Mouse (Mus musculus) CH12.LX (cell line): ENCODE measurements around the gene Dolk.

ENCODE experiments used
- BHLHE40 ChIP-seq: IDR thresholded peaks from 2 replicates; pipeline ENCODE4 v1.6.1; 2011; ENCODE audit warnings: mild to moderate bottlenecking, low read depth, low read length, improper control_type of control experiment
- CTCF ChIP-seq, 2 experiments: IDR thresholded peaks in 1 of 2; conservative IDR thresholded peaks in 1 of 2; 2 replicates each; pipeline ENCODE4 v1.5.1; 2011 to 2012; ENCODE audit warnings: low read depth in 2 of 2, low read length in 2 of 2, improper control_type of control experiment in 1 of 2, inconsistent platforms in 1 of 2, mild to moderate bottlenecking in 1 of 2, moderate library complexity in 1 of 2
- EP300 ChIP-seq: IDR thresholded peaks from 2 replicates; pipeline ENCODE4 v1.6.1; 2011; ENCODE audit warnings: low read length, improper control_type of control experiment
- KAT2A ChIP-seq: IDR thresholded peaks from 2 replicates; pipeline ENCODE4 v1.6.1; 2012; ENCODE audit warnings: low read length, improper control_type of control experiment, inconsistent platforms; ENCODE audit not compliant: insufficient replicate concordance
- MAFK ChIP-seq: IDR thresholded peaks from 2 replicates; pipeline ENCODE4 v1.6.1; 2011; ENCODE audit warnings: low read length, improper control_type of control experiment; ENCODE audit not compliant: insufficient replicate concordance
- MAX ChIP-seq: IDR thresholded peaks from 2 replicates; pipeline ENCODE4 v1.6.1; 2011; ENCODE audit warnings: low read length, improper control_type of control experiment
- MAZ ChIP-seq: IDR thresholded peaks from 2 replicates; pipeline ENCODE4 v1.6.1; 2012; ENCODE audit warnings: low read depth, mild to moderate bottlenecking, inconsistent platforms, low read length, improper control_type of control experiment, moderate library complexity
- NELFE ChIP-seq: IDR thresholded peaks from 2 replicates; pipeline ENCODE4 v1.6.1; 2011; ENCODE audit warnings: low read depth, low read length, improper control_type of control experiment
- POLR2A ChIP-seq: IDR thresholded peaks from 2 replicates; pipeline ENCODE4 v1.6.1; 2011; ENCODE audit warnings: low read depth, mild to moderate bottlenecking, improper control_type of control experiment, low read length
- UBTF ChIP-seq: IDR thresholded peaks from 2 replicates; pipeline ENCODE4 v1.6.1; 2012; ENCODE audit warnings: low read depth, mild to moderate bottlenecking, inconsistent platforms, low read length, improper control_type of control experiment, moderate library complexity
- ZKSCAN1 ChIP-seq: IDR thresholded peaks from 2 replicates; pipeline ENCODE4 v1.6.1; 2012; ENCODE audit warnings: low read depth, inconsistent platforms, low read length, improper control_type of control experiment, borderline replicate concordance

DNA sequence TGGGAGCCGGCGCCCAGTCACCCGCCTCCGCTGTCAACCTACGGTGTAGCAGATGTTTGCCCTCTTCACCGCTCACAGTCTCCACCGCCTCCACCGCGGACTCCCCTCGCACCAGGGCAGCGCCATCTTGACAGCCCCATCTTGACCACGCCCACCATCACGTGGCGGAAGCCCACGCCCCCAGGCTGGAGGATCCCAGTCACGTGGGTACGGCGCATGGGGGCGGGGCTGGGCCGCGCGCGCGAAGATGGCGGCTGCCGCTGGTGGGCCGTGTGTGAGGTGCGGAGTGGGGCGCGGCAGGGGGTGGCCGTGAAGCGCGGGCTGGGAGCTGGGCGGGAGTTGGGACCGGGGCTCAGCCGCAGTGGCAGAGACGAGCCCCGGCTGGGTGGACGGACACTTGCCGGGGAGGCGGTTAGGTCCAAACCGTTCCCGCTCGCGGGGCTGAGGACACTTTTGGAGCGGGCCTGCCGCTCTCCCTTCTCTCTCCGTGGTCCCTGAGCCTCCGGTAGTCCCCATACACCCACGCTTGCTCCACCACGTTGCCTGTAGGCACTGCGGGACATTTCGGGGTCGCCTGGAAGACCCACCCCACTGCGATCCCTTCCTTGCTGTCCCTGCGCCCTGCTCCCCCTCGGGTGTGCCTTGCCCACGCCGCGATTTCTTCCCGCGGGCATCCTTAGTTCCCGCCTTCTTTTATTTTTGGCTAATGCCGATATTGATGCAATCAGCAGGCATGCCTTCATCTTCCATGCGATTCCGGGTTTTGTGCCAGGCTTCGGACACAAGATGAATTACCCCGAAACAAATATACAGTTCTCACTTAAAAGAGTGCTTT, at the start of gene Dolk, which contains the start of gene Nup188:
- TF ChIP-seq NELFE (peak; percentile 92), MAFK (no peak; the same call in 1 of the 2 replicates), MAX (peak; percentile 98), POLR2A (peak; percentile 88), ZKSCAN1 (no peak), UBTF (0 out of 2 replicates have a peak, but pooled peaks have one; percentile 23), CTCF (conservative IDR thresholded peaks at IDR 0.05 in 1 of 2, IDR thresholded peaks at IDR 0.05 in 1 of 2; ENCODE audit: low read depth in 2 of 2, low read length in 2 of 2) (no peak), BHLHE40 (peak; percentile 96), EP300 (no peak), KAT2A (peak; percentile 80; the same call in 1 of the 2 replicates), MAZ (peak; percentile 93)
